7 mouse cellular contexts compared by ENCODE assay signal in the genomic region with DNA sequence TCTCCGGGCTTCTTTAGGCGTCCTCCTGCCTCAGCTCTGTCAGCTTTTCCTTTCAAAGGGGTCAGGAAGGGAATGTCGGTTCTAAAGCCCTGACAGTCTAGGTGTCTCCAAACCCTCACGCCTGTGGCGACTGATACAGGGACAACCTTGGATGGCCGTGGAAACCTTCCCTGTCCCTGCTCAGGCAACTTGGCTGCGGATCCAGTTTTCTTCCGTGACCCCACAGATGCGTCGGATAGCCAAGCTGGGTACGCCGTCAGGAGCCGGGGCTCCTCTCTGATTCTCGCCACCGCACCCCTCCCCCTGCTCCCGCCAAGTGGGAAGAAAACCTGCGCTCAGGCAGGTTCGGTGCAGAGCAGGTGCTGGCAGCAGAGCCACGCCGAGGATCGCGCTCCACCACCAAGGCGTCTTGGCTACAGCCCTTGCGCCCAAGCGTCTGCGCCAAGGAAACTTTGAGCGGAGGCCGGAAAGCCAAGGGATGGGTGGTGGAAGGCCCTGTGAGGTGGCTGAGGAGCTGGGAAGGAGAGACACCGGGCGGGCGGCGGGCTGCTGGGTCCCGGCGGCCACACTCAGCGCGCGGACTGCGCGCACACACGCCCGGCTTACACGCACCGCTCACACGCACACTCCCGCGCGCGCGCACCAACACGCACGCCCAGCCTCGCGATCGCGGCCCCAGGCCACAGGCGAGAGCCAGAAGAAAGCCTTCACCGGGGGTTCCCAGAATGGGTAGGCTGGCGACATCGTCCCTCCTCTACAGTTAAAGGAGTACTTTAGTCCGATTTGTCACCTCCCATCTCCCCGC. TPM values are rescaled to one million over a fixed set of nuclear protein-coding genes. Genes with fewer than 3 reads are reported as not detected.
A peak's percentile ranks its signal among the peaks of the same experiment; 100 is the strongest.
DNase-seq lines count a peak whose midpoint lies in the region; ATAC-seq and TF ChIP-seq lines count a peak whose summit lies in the region.

A gene (minus strand): TSS at position 598 of the 805 bp plus-strand sequence.

- no peak for DNase-seq in liver, adult 2 months (ENCODE audit: extremely low read depth, low read depth, low spot score)
- no peak for DNase-seq in liver
- no peak for DNase-seq in liver, embryonic 13.5 days
- DNase-seq in right cerebral cortex, postnatal 36 days (ENCODE audit: low spot score in 2 of 2): peak; percentile 42 to 54
- DNase-seq in adrenal gland, postnatal 4 days (ENCODE audit: low spot score in 2 of 2): no peak

- WGBS in liver, adult 2 months: 1% methylated on average over 61 of the region's 61 CpGs
- 1% methylated on average over 61 of the region's 61 CpGs for WGBS in embryonic facial prominence, embryonic 13.5 days
- WGBS in hindbrain, embryonic 15.5 days: under 1% methylated on average over 61 of the region's 61 CpGs
- WGBS in liver, embryonic 13.5 days (ENCODE audit: insufficient replicate concordance): 1% methylated on average over 61 of the region's 61 CpGs

- no peak within 1 kb of the TSS for H3K27ac ChIP-seq in liver, adult 2 months (replicated peaks; ENCODE audit: insufficient read depth, low read depth, low read length)
- no peak within 1 kb of the TSS for H3K27ac ChIP-seq in embryonic facial prominence, embryonic 13.5 days
- peak within 1 kb of the TSS; percentile 81 for H3K27ac ChIP-seq in hindbrain, embryonic 15.5 days (replicated peaks)
- no peak within 1 kb of the TSS for H3K27ac ChIP-seq in liver, embryonic 13.5 days

- no peak within 1 kb of the TSS for H3K9ac ChIP-seq in liver, adult 2 months (ENCODE audit: low read depth, low read length)
- H3K9ac ChIP-seq in embryonic facial prominence, embryonic 13.5 days: peak within 1 kb of the TSS; percentile 68
- H3K9ac ChIP-seq in hindbrain, embryonic 15.5 days: peak within 1 kb of the TSS; percentile 65
- H3K9ac ChIP-seq in liver, embryonic 13.5 days: no peak within 1 kb of the TSS

- H3K36me3 ChIP-seq in liver, adult 2 months (ENCODE audit: control insufficient read depth, insufficient read depth, low read length): no peaks in the 10 kb centered on the region
- H3K36me3 ChIP-seq in embryonic facial prominence, embryonic 13.5 days: no peaks in the 10 kb centered on the region
- H3K36me3 ChIP-seq in hindbrain, embryonic 15.5 days: no peaks in the 10 kb centered on the region
- H3K36me3 ChIP-seq in liver, embryonic 13.5 days: no peaks in the 10 kb centered on the region

- peak within 1 kb of the TSS; percentile 98 for H3K4me2 ChIP-seq in embryonic facial prominence, embryonic 13.5 days
- peak within 1 kb of the TSS; percentile 82 for H3K4me2 ChIP-seq in hindbrain, embryonic 15.5 days
- H3K4me2 ChIP-seq in liver, embryonic 13.5 days: peak within 1 kb of the TSS; percentile 56

- peak; percentile 50; the same call in 1 of the 2 replicates for ATAC-seq in embryonic facial prominence, embryonic 13.5 days (ENCODE audit: insufficient number of reproducible peaks, insufficient read depth, low FRiP score, low TSS enrichment, low read depth)
- peak; percentile 71 for ATAC-seq in hindbrain, embryonic 15.5 days (ENCODE audit: low FRiP score, low read depth)
- no peak for ATAC-seq in liver, embryonic 13.5 days (ENCODE audit: low read depth)

- peaks cover 16% of the 10 kb centered on the region for H3K27me3 ChIP-seq in liver, adult 2 months (ENCODE audit: control insufficient read depth, insufficient read depth, low read length)
- H3K27me3 ChIP-seq in embryonic facial prominence, embryonic 13.5 days: peaks cover 66% of the 10 kb centered on the region
- 0 out of 2 replicates have a peak, but pooled peaks cover 4% of the 10 kb centered on the region for H3K27me3 ChIP-seq in hindbrain, embryonic 15.5 days
- peaks cover 50% of the 10 kb centered on the region for H3K27me3 ChIP-seq in liver, embryonic 13.5 days

- H3K9me3 ChIP-seq in embryonic facial prominence, embryonic 13.5 days: no peaks in the 10 kb centered on the region
- no peaks in the 10 kb centered on the region for H3K9me3 ChIP-seq in hindbrain, embryonic 15.5 days
- no peaks in the 10 kb centered on the region for H3K9me3 ChIP-seq in liver, embryonic 13.5 days (replicated peaks)

- no peaks in the 10 kb centered on the region for H3K79me2 ChIP-seq in liver, adult 2 months (ENCODE audit: control insufficient read depth, insufficient read depth, low read length)

- H3K4me3 ChIP-seq in liver, adult 2 months (ENCODE audit: insufficient read depth, low read depth, low read length): peak within 1 kb of the TSS; percentile 16; the same call in 1 of the 2 replicates
- peak within 1 kb of the TSS; percentile 57 for H3K4me3 ChIP-seq in embryonic facial prominence, embryonic 13.5 days
- H3K4me3 ChIP-seq in hindbrain, embryonic 15.5 days: peak within 1 kb of the TSS; percentile 77
- H3K4me3 ChIP-seq in liver, embryonic 13.5 days (replicated peaks): peak within 1 kb of the TSS; percentile 40

- H3K4me1 ChIP-seq in liver, adult 2 months (ENCODE audit: control insufficient read depth, insufficient read depth, low read length): peaks cover 6% of the 10 kb centered on the region; the same call in 1 of the 2 replicates
- peaks cover 23% of the 10 kb centered on the region for H3K4me1 ChIP-seq in embryonic facial prominence, embryonic 13.5 days
- H3K4me1 ChIP-seq in hindbrain, embryonic 15.5 days (replicated peaks): peaks cover 15% of the 10 kb centered on the region
- H3K4me1 ChIP-seq in liver, embryonic 13.5 days (replicated peaks): no peaks in the 10 kb centered on the region

- TF ChIP-seq CTCF in liver, adult 2 months (IDR thresholded peaks at IDR 0.05; ENCODE audit: low read depth, low read length): no peak

- no peak for TF ChIP-seq POLR2A in liver, adult 2 months (IDR thresholded peaks at IDR 0.05; ENCODE audit: extremely low read depth, insufficient read depth, low read length)

RNA-seq across cellular contexts. Expression of the gene that starts here (rescaled TPM):
- total RNA-seq in liver, adult 2 months (2014; rRNA removed): 0.07 TPM in 1 of 2 replicates, not detected in the other
- polyA plus RNA-seq in liver, adult 2 months (2012; rRNA removed): not detected in 2 replicates
- polyA plus RNA-seq in embryonic facial prominence, embryonic 13.5 days (2015; fragmentation: Nextera tagmentation; extraction: Ambion mirVana): 6.8 and 6.9 TPM in 2 replicates
- 58.6 and 67.8 TPM in 2 replicates for polyA plus RNA-seq in hindbrain, embryonic 15.5 days (2015; fragmentation: Nextera tagmentation; extraction: Ambion mirVana)
- 0.09 and 0.12 TPM in 2 replicates for polyA plus RNA-seq in liver, embryonic 13.5 days (2015; fragmentation: Nextera tagmentation; extraction: Ambion mirVana)
- total RNA-seq in adrenal gland, postnatal 4 days (2021): 1 to 10 TPM in 1 of 2 experiments, under 1 TPM in 1; 0.65 to 1.5 TPM

Comparison
In these comparisons a context has a peak if more than half of its experiments do, and no peak if none do; other contexts are left out.
1. DNase-seq: peak in right cerebral cortex, postnatal 36 days (2 of 2); none in liver, adult 2 months (single experiment), liver (single experiment), liver, embryonic 13.5 days (single experiment) and adrenal gland, postnatal 4 days (0 of 2).
2. H3K4me3 ChIP-seq: peak in every context shown above with its lines; median percentile 77 in hindbrain, embryonic 15.5 days; 57 in embryonic facial prominence, embryonic 13.5 days; 40 in liver, embryonic 13.5 days; 16 in liver, adult 2 months.
3. H3K9ac ChIP-seq: peak in embryonic facial prominence, embryonic 13.5 days (single experiment) and hindbrain, embryonic 15.5 days (single experiment); none in liver, adult 2 months (single experiment) and liver, embryonic 13.5 days (single experiment).
4. Peak in every context shown above with its lines, with median percentiles within 50 percentile points of each other: H3K4me2 ChIP-seq.